Mouse (Mus musculus) bone marrow macrophage, adult 2 months (primary cell): ENCODE results near the gene Cyfip2.

Experiments
- CTCF ChIP-seq: IDR thresholded peaks from 2 replicates; pipeline ENCODE4 v1.5.1; 2012; ENCODE audit warnings: low read depth, mild to moderate bottlenecking, low read length, moderate library complexity
- POLR2A ChIP-seq: IDR thresholded peaks from 2 replicates; pipeline ENCODE4 v1.6.1; 2012; ENCODE audit warnings: mild to moderate bottlenecking, low read depth, low read length, borderline replicate concordance

DNA sequence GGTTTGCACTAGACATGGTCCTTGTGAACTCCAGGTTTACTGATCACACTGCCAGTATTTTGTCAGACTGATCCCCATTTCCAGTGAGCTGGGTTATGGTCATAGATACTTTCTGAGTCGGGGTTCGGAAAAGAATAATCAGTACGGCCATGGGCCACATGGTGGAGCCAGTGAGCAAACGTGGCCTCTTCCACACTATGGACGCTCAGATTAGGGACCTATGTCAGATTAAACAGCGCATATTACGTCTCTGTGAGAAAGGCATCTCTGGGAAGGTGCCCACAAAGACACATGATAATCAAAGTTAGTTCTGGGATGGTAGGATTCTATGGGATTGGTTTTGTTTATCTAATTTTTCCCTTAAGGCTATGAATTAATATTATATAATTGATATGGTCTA lies 43.7 kb downstream of the Cyfip2 start:
- TF ChIP-seq CTCF = peak; percentile 48; the same call in 1 of the 2 replicates
- TF ChIP-seq POLR2A = no peak
